Mouse (Mus musculus): Measurements from ENCODE around the gene Foxp1.

DNA sequence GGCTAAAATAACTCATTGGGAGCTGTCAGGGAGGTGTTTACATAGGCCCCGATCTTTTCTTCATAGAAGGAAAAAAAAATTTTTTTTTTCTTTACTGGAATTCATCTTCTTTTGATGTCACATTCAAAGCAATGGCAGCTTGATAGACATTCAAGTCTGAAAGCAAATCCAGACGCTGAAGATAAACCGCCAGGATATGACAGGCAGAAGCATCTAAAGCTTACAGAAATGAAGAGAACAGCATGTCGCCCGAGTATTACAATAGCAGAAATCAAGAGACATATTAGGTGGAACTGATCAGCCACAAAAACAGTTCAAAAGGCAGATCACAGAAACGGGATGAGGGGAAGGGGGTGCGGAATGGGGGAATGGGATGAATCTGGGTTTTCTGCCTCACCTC, 425.3 kb downstream of the Foxp1 start:
- TF ChIP-seq GATA1 (IDR thresholded peaks at IDR 0.05; ENCODE audit: borderline replicate concordance, low read length) (no peak), FLI1 (IDR thresholded peaks at IDR 0.05; ENCODE audit: low read length) (no peak)
